Mouse (Mus musculus) stomach, postnatal 0 days (tissue): ENCODE data around the gene Tmem132a. TPM values are rescaled to one million over a fixed set of nuclear protein-coding genes. Genes with fewer than 3 reads are reported as not detected.

ENCODE experiments used
- ATAC-seq: fragments of 200-750 bp; cut with Nextera tagmentation; 2 replicates; pipeline ENCODE4 v1.8.0; 2017; ENCODE audit not compliant: low FRiP score, low TSS enrichment
- DNase-seq: peaks from one replicate; pipeline ENCODE4 v3.0.0-alpha.2; 2016; ENCODE audit warnings: low spot score
- H3K27ac ChIP-seq: fragments of 300-500 bp; sonication (generic); replicated peaks from 2 replicates; pipeline ENCODE4 v1.5.1; 2014; ENCODE audit warnings: mild to moderate bottlenecking, control low read depth
- H3K27me3 ChIP-seq: fragments of 300-500 bp; sonication (generic); 2 replicates; pipeline ENCODE4 v1.6.1; 2014; ENCODE audit warnings: low read length; ENCODE audit not compliant: control insufficient read depth, insufficient read depth
- H3K36me3 ChIP-seq: fragments of 300-500 bp; sonication (generic); 2 replicates; pipeline ENCODE4 v1.6.1; 2014; ENCODE audit warnings: low read length, mixed read lengths; ENCODE audit not compliant: control insufficient read depth, insufficient read depth
- H3K4me1 ChIP-seq: fragments of 300-500 bp; sonication (generic); replicated peaks from 2 replicates; pipeline ENCODE4 v1.6.1; 2014; ENCODE audit warnings: antibody characterized with exemption; ENCODE audit not compliant: control insufficient read depth, insufficient read depth
- H3K4me2 ChIP-seq: fragments of 300-500 bp; sonication (generic); replicated peaks from 2 replicates; pipeline ENCODE4 v1.6.1; 2014; ENCODE audit warnings: low read depth, mild to moderate bottlenecking, control low read depth, moderate library complexity
- H3K4me3 ChIP-seq: fragments of 300-500 bp; sonication (generic); 2 replicates; pipeline ENCODE4 v1.5.1; 2014; ENCODE audit warnings: low read depth, low read length, control low read depth
- H3K9ac ChIP-seq: fragments of 300-500 bp; sonication (generic); 2 replicates; pipeline ENCODE4 v1.6.1; 2014; ENCODE audit warnings: mild to moderate bottlenecking, low read length, control low read depth, mixed read lengths
- H3K9me3 ChIP-seq: fragments of 300-500 bp; sonication (generic); 2 replicates; pipeline ENCODE4 v1.6.1; 2016; ENCODE audit warnings: low read length; ENCODE audit not compliant: control insufficient read depth
- CTCF ChIP-seq: IDR thresholded peaks from 2 replicates; pipeline ENCODE4 v1.5.1; 2016; ENCODE audit warnings: antibody characterized with exemption, low read depth, mild to moderate bottlenecking, moderate library complexity
- EP300 ChIP-seq: optimal IDR thresholded peaks from 2 replicates; pipeline ENCODE3; 2016; ENCODE audit warnings: antibody characterized with exemption
- WGBS: fragments of 180-500 bp; shearing (Covaris S2); extraction: QIAGEN DNeasy Blood & Tissue Kit; methylation state at CpG from one replicate; pipeline ENCODE4 v1.1.7; 2014; 5-methylcytosine and 5-hydroxymethylcytosine counted together
- polyA plus RNA-seq: library from polyadenylated mRNA; unstranded; fragments of >200 nt; fragmentation: Nextera tagmentation; extraction: Ambion mirVana; gene quantifications from 2 replicates; pipeline ENCODE4 v1.2.1, GENCODE M21; 2015

Tmem132a gene
- polyA plus RNA-seq, 1 experiment from 2014 or later: 19.1 TPM

GRCm38 (mm10) chr19:10897491-10897890, 27.8 kb upstream of the Tmem132a start:
- 84% methylated on average over 8 of the region's 8 CpGs for WGBS
- no peak overlapping the region for H3K9ac ChIP-seq
- no peaks in the 10 kb centered on the region for H3K27me3 ChIP-seq
- peaks cover 37% of the 10 kb centered on the region for H3K36me3 ChIP-seq
- ATAC-seq (no peak), DNase-seq (no peak)
- H3K4me1 ChIP-seq: 0 out of 2 replicates have a peak, but pooled peaks cover 2% of the 10 kb centered on the region
- no peaks in the 10 kb centered on the region for H3K9me3 ChIP-seq
- no peak overlapping the region for H3K4me2 ChIP-seq
- no peak overlapping the region for H3K4me3 ChIP-seq
- H3K27ac ChIP-seq: no peak overlapping the region
- TF ChIP-seq EP300: no peak

- H3K27ac ChIP-seq: no peak overlapping the region
- H3K27me3 ChIP-seq: no peaks in the 10 kb centered on the region
- TF ChIP-seq EP300 (no peak), CTCF (no peak)
- no peaks in the 10 kb centered on the region for H3K9me3 ChIP-seq
- peak overlapping the region; percentile 90; the same call in 1 of the 2 replicates for H3K9ac ChIP-seq
- peaks cover 32% of the 10 kb centered on the region for H3K36me3 ChIP-seq
- 56% methylated on average over 7 of the region's 7 CpGs for WGBS
- H3K4me2 ChIP-seq: peak overlapping the region; percentile 80
- H3K4me3 ChIP-seq: peak overlapping the region; percentile 74
- ATAC-seq (no peak), DNase-seq (no peak)
- 0 out of 2 replicates have a peak, but pooled peaks cover 2% of the 10 kb centered on the region for H3K4me1 ChIP-seq
These were observed 27.1 kb upstream of the Tmem132a start for GRCm38 (mm10) chr19:10896849-10897248.

- DNase-seq (peak; percentile 43), ATAC-seq (peak; percentile 10; the same call in 1 of the 2 replicates)
- no peak for TF ChIP-seq EP300
- TF ChIP-seq CTCF: no peak
- 0 out of 2 replicates have a peak, but pooled peaks cover 2% of the 10 kb centered on the region for H3K4me1 ChIP-seq
- H3K4me3 ChIP-seq: peak overlapping the region; percentile 74
- peak overlapping the region; percentile 80 for H3K4me2 ChIP-seq
- no peaks in the 10 kb centered on the region for H3K9me3 ChIP-seq
- H3K27ac ChIP-seq: peak overlapping the region; percentile 93
- H3K36me3 ChIP-seq: peaks cover 23% of the 10 kb centered on the region
- H3K9ac ChIP-seq: peak overlapping the region; percentile 90
- under 1% methylated on average over 16 of the region's 16 CpGs for WGBS
- no peaks in the 10 kb centered on the region for H3K27me3 ChIP-seq
These were observed 26.0 kb upstream of the Tmem132a start for GRCm38 (mm10) chr19:10895708-10896107.

GRCm38 (mm10) chr19:10895016-10895528, 25.3 kb upstream of the Tmem132a start, which contains the start of gene Prpf19:
TSS of gene Prpf19 (plus strand) at chr19:10895231.
- TF ChIP-seq CTCF (peak; percentile 33; the same call in 1 of the 2 replicates), EP300 (no peak)
- under 1% methylated on average over 43 of the region's 43 CpGs for WGBS
- H3K4me3 ChIP-seq: peak within 1 kb of the TSS; percentile 74
- ATAC-seq (peak; percentile 95), DNase-seq (peak; percentile 97)
- H3K27ac ChIP-seq: peak within 1 kb of the TSS; percentile 93
- H3K9ac ChIP-seq: peak within 1 kb of the TSS; percentile 90
- no peaks in the 10 kb centered on the region for H3K9me3 ChIP-seq
- no peaks in the 10 kb centered on the region for H3K27me3 ChIP-seq
- H3K4me1 ChIP-seq: 0 out of 2 replicates have a peak, but pooled peaks cover 2% of the 10 kb centered on the region
- H3K4me2 ChIP-seq: peak within 1 kb of the TSS; percentile 80
- H3K36me3 ChIP-seq: peaks cover 18% of the 10 kb centered on the region

- DNase-seq: no peak
- ATAC-seq: no peak
- 0 out of 2 replicates have a peak, but pooled peaks cover 2% of the 10 kb centered on the region for H3K9me3 ChIP-seq
- H3K9ac ChIP-seq: no peak overlapping the region
- WGBS: 76% methylated on average over 3 of the region's 3 CpGs
- no peaks in the 10 kb centered on the region for H3K27me3 ChIP-seq
- no peaks in the 10 kb centered on the region for H3K36me3 ChIP-seq
- H3K4me3 ChIP-seq: no peak overlapping the region
- H3K27ac ChIP-seq: no peak overlapping the region
- H3K4me2 ChIP-seq: no peak overlapping the region
- 0 out of 2 replicates have a peak, but pooled peaks cover 2% of the 10 kb centered on the region for H3K4me1 ChIP-seq
- TF ChIP-seq EP300 (no peak), CTCF (no peak)
These were observed 22.5 kb upstream of the Tmem132a start for GRCm38 (mm10) chr19:10892201-10892600.

GRCm38 (mm10) chr19:10881426-10882154, 11.8 kb upstream of the Tmem132a start, which contains the start of gene Tmem109:
TSS of gene Tmem109 (minus strand) at chr19:10882001.
- DNase-seq (peak; percentile 94), ATAC-seq (peak; percentile 84)
- under 1% methylated on average over 49 of the region's 49 CpGs for WGBS
- H3K27ac ChIP-seq: peak within 1 kb of the TSS; percentile 94
- no peaks in the 10 kb centered on the region for H3K4me1 ChIP-seq
- peak within 1 kb of the TSS; percentile 73 for H3K9ac ChIP-seq
- TF ChIP-seq EP300 (no peak), CTCF (peak; percentile 58)
- no peaks in the 10 kb centered on the region for H3K36me3 ChIP-seq
- no peaks in the 10 kb centered on the region for H3K27me3 ChIP-seq
- H3K4me3 ChIP-seq: peak within 1 kb of the TSS; percentile 64
- no peaks in the 10 kb centered on the region for H3K9me3 ChIP-seq
- peak within 1 kb of the TSS; percentile 88 for H3K4me2 ChIP-seq
